Mouse (Mus musculus) lung, adult 2 months (tissue): ENCODE results near the gene Nova1.

Source experiments
- CTCF ChIP-seq: fragments of 200-500 bp; IDR thresholded peaks from 2 replicates; pipeline ENCODE4 v1.5.1; 2011; ENCODE audit warnings: mild to moderate bottlenecking, low read length, control low read depth; ENCODE audit not compliant: insufficient read depth
- POLR2A ChIP-seq: fragments of 200-500 bp; IDR thresholded peaks from 2 replicates; pipeline ENCODE4 v1.6.1; 2011; ENCODE audit warnings: low read depth, mild to moderate bottlenecking, control low read depth, low read length, borderline replicate concordance; ENCODE audit errors: extremely low read depth

- TF ChIP-seq CTCF (no peak), POLR2A (no peak)
Observed at GRCm38 (mm10) chr12:46759450-46759849, 59.3 kb downstream of the Nova1 start.
